Mouse (Mus musculus) stomach, postnatal 0 days (tissue): ENCODE data around the gene Efs.

Experiments
- CTCF ChIP-seq: IDR thresholded peaks from 2 replicates; pipeline ENCODE4 v1.5.1; 2016; ENCODE audit warnings: antibody characterized with exemption, low read depth, mild to moderate bottlenecking, moderate library complexity
- EP300 ChIP-seq: optimal IDR thresholded peaks from 2 replicates; pipeline ENCODE3; 2016; ENCODE audit warnings: antibody characterized with exemption

DNA sequence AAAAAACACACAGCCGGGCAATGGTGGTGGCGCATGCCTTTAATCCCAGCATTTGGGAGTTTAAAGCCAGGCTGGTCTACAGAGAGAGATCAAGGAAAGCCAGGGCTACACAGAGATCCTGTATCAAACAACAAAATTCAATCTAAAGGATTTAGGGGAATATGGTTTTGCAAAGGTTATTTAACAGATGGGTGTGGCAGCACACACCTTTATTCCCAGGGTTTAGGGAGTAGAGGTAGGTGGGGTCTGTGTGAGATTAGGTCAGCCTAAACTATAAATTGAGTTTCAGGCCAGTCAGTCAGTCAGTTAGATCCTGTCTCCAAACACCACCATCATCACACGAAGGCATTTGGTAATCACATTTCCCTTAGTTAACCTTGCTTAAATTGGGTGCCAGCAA is 33.7 kb downstream of the Efs start, which contains the start of gene Pabpn1:
- TF ChIP-seq CTCF (no peak), EP300 (no peak)
